Mouse (Mus musculus): ENCODE results near the gene Phospho1.
A peak's percentile ranks its signal among the peaks of the same experiment; 100 is the strongest.
"Not testable (repeated sequence)": the region's sequence is repeated elsewhere in the genome, so short reads cannot be mapped to it uniquely, and the experiment has no call there.

Gene Phospho1

DNA sequence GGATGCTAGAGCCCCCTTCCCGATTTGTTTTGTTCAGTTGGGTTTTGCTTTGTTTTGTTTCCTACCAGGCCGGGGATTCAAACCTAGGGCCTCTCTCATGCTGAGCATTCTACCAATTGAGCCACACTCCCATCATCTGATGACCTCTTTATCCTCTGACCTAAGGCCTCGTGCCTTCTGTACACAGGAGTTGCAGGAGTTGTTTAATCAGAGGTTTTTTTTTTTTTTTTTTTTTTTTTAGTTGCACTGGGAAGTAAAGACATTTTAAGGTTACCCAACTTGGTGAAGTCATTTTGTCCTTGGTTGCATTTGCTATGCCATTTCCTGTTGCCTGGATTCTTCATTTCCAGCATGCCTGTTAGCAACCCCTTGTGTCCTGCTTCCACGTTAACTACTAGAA is 45.1 kb downstream of the Phospho1 start:
- no peak for DNase-seq

DNA sequence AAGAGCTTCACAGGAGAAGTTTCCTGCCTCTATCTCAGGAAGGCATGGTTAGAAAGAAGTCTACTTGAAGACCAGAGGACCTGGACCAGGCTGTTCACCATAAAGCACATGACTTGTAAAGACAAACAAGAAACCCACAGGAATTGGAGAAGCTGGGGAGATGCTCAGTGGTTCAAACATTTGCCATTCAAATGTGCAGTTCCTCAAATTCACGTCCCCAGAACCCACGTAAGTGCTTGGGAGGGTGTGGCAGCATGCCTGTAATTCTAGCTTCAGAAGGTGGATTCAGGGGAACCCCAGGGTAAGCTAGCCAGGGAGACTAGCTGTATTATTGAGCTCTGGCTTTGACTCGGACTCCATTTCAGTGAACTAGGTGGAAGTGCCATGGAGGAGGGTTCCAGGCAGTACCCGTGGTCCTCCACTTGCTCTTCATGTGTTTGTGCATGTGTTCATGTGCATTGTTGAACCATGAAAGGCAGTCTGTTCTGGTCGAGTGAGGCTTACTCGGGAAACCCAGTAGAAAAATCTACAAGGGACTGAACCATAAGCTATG is 45.7 kb downstream of the Phospho1 start:
- no peak for DNase-seq

DNA sequence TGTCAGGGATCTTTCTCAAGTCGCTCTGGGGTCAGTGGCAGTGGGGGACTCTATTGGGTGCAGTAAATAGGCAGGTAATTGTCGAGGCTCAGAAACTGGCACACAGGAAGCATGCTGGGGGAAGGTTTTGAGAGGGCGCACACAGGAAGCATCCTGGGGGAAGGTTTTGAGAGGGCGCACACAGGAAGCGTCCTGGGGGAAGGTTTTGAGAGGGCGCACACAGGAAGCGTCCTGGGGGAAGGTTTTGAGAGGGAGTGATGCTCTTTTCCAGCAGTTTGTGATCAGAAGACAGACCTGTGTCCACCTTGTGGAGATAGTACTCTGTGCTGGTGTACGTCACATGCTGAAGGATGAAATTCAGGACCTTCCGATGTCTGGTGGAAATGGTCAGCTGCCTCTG is 51.5 kb downstream of the Phospho1 start:
- no peak for DNase-seq

DNA sequence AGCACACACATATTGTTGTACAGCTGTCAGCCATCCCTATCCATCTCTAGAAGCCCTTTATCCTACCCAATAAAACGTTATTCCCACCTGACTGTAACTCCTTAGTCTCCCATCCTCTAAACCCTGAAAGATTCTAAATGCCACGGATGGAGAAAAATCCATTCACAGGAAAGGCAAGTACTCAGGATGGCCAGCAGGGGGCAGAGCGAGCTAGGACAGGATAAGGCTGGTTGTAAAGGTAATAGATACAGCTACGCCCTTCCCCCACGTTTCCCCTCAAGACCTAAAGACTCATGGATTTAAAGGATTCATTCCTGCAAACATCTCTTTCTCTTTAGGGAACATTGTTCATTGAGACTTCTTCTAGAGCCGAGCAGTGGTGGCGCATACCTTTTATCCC is 52.0 kb downstream of the Phospho1 start:
- peak; percentile 33 for DNase-seq

DNA sequence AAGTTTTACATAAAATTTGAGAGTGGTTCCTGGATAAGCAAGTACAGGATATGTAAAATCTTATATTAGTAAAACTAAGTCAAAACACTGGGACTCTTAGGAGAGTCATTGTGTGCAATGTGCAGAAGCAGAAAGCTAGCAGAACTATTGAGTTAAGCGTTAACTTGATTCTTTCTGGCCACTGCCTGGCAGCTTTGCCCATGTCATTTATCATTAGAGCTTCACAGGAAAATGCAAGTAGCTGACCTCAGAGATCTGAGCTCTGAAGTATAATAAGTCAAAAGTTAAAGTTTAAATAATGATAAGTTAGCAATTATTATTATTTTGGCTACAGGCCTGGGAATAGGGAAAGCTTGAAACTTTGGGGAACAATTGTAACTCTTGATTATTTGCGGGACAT is 55.6 kb downstream of the Phospho1 start:
- DNase-seq = not testable (repeated sequence)

All from right cerebral cortex, adult 18-20 months (tissue).